Mouse (Mus musculus): Measurements from ENCODE around the gene Ptk6. TPM values are rescaled to one million over a fixed set of nuclear protein-coding genes. Genes with fewer than 3 reads are reported as not detected.

Ptk6 gene
- polyA plus RNA-seq, 1 experiment from 2014 or later, result not detected

- Histone ChIP-seq H3K4me1 (replicated peaks; ENCODE audit: insufficient read depth, low read length) (0 out of 2 replicates have a peak, but pooled peaks cover 5% of the 10 kb centered on the region), H3K27ac (no peak overlapping the region), H3K27me3 (ENCODE audit: insufficient read depth, low read length) (0 out of 2 replicates have a peak, but pooled peaks cover 15% of the 10 kb centered on the region), H3K4me3 (replicated peaks; ENCODE audit: low read depth, low read length) (peak overlapping the region; percentile 39), H3K4me2 (ENCODE audit: low read length) (peak overlapping the region; percentile 88), H3K9me3 (replicated peaks; ENCODE audit: low read length) (no peaks in the 10 kb centered on the region), H3K9ac (ENCODE audit: low read depth, low read length) (no peak overlapping the region), H3K36me3 (ENCODE audit: insufficient read depth, low read length) (no peaks in the 10 kb centered on the region)
- TF ChIP-seq CTCF (IDR thresholded peaks at IDR 0.05; ENCODE audit: low read depth), result no peak
- WGBS, result 11% methylated on average over 31 of the region's 31 CpGs
- no peak for ATAC-seq (replicated peaks; ENCODE audit: low FRiP score, low read depth)
- no peak for DNase-seq (ENCODE audit: low spot score)
These were observed 54.2 kb downstream of the Ptk6 start for GRCm38 (mm10) chr2:181148318-181148955.

DNA sequence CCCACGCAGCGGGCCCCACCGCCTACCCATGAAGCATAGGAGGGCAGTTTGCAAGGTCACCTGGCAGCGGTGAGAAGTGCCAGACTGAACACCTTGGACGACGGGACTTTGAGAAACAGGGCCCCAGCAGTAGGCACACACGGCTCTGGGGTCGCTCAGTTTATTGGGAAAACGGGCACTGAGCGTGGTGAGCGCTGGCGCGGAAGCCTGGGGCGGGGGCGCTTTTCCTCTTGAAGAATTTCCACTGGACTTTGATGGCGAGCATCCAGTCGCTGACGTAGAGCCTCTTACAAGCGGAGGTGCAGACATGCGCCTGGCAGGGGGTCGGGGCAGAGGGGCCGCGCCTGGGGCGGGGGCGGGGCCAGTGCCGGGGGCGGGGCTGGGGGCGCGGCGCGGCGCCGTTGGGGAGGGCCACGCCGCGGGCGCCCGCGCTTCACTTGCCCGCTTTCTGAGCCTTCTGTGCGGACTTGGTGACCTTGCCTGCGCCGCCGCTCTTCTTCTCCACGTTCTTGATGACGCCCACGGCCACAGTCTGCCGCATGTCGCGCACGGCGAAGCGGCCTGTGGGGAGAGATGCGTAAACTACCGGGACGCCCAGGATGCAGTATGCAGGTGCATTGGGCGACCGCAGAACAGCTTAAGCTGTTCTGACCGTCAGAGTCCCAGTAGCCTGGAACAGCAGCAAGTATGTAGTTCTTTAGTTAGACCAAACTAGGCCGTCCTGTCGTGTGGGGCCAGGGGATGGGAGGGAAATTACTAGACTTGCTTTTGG is 54.9 kb downstream of the Ptk6 start:
- Histone ChIP-seq H3K4me3 (replicated peaks; ENCODE audit: low read depth, low read length) (peak overlapping the region; percentile 39), H3K9ac (ENCODE audit: low read depth, low read length) (0 out of 2 replicates have a peak overlapping the region, but pooled peaks have one; percentile 13), H3K4me2 (ENCODE audit: low read length) (peak overlapping the region; percentile 88), H3K36me3 (ENCODE audit: insufficient read depth, low read length) (no peaks in the 10 kb centered on the region), H3K27ac (no peak overlapping the region), H3K27me3 (ENCODE audit: insufficient read depth, low read length) (0 out of 2 replicates have a peak, but pooled peaks cover 15% of the 10 kb centered on the region), H3K4me1 (replicated peaks; ENCODE audit: insufficient read depth, low read length) (0 out of 2 replicates have a peak, but pooled peaks cover 5% of the 10 kb centered on the region), H3K9me3 (replicated peaks; ENCODE audit: low read length) (no peaks in the 10 kb centered on the region)
- DNase-seq (ENCODE audit: low spot score) (peak; percentile 31), ATAC-seq (replicated peaks; ENCODE audit: low FRiP score, low read depth) (no peak)
- WGBS, result under 1% methylated on average over 43 of the region's 61 CpGs
- no peak for TF ChIP-seq CTCF (IDR thresholded peaks at IDR 0.05; ENCODE audit: low read depth)

DNA sequence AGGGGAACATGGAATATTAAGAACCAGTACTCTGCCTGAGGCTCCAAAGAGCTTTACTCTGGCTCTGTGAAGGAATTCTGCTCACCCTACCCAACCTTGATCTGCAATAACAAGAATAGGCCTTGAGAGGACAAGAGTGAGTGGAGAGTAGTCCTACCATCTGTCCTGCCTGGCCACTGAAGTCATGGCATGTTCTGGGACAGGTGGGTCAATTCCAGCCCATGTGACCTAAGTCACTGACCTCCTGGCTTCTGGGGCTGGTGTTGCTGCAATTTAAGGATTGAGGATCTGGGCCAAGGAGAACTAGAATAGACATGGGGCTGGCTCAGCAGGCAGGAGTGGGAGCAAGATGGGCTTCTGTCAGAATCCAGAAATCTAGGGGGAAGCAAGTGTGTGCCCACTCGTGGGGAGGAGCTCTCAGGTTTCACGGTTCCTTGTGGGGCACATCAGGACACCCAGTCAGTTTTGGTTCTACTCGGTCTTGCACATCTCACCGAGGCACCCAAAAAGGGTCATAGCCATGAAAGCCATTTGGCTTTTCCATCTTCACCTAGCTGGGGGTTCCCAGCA is 55.5 kb downstream of the Ptk6 start:
- peak overlapping the region; percentile 88 for H3K4me2 ChIP-seq (ENCODE audit: low read length)
- H3K9ac ChIP-seq (ENCODE audit: low read depth, low read length), result no peak overlapping the region
- no peak overlapping the region for H3K27ac ChIP-seq
- DNase-seq (ENCODE audit: low spot score), result no peak
- ATAC-seq (replicated peaks; ENCODE audit: low FRiP score, low read depth), result no peak
- 46% methylated on average over 4 of the region's 4 CpGs for WGBS
- no peak overlapping the region for H3K4me3 ChIP-seq (replicated peaks; ENCODE audit: low read depth, low read length)
- TF ChIP-seq CTCF (IDR thresholded peaks at IDR 0.05; ENCODE audit: low read depth), result no peak
- no peaks in the 10 kb centered on the region for H3K36me3 ChIP-seq (ENCODE audit: insufficient read depth, low read length)
- 0 out of 2 replicates have a peak, but pooled peaks cover 15% of the 10 kb centered on the region for H3K27me3 ChIP-seq (ENCODE audit: insufficient read depth, low read length)
- H3K9me3 ChIP-seq (replicated peaks; ENCODE audit: low read length), result no peaks in the 10 kb centered on the region
- H3K4me1 ChIP-seq (replicated peaks; ENCODE audit: insufficient read depth, low read length), result 0 out of 2 replicates have a peak, but pooled peaks cover 5% of the 10 kb centered on the region

DNA sequence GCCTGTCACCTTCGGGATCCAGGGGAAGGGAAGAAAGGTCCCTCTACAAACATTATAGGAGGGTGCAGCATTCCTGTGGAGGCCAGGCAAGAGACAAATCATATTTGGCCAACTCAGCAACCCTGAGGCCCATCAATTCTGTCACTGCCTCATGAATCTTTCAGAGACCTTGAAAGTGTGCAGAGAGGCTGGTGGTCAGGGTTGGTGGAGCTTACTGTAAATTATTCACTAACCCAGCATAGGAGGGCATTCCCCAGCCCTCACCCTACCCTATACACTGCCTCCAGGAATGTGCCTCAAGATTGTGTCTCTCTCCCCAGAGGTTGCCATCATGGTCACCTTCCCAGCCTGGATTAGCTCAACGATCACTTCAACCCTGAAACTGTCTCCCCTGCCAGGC is 57.9 kb downstream of the Ptk6 start:
- 0 out of 2 replicates have a peak, but pooled peaks cover 5% of the 10 kb centered on the region for H3K4me1 ChIP-seq (replicated peaks; ENCODE audit: insufficient read depth, low read length)
- no peak overlapping the region for H3K9ac ChIP-seq (ENCODE audit: low read depth, low read length)
- DNase-seq (ENCODE audit: low spot score) (no peak), ATAC-seq (replicated peaks; ENCODE audit: low FRiP score, low read depth) (peak; percentile 72)
- H3K4me3 ChIP-seq (replicated peaks; ENCODE audit: low read depth, low read length), result no peak overlapping the region
- no peak overlapping the region for H3K4me2 ChIP-seq (ENCODE audit: low read length)
- H3K36me3 ChIP-seq (ENCODE audit: insufficient read depth, low read length), result no peaks in the 10 kb centered on the region
- H3K27ac ChIP-seq, result no peak overlapping the region
- 64% methylated on average over 2 of the region's 2 CpGs for WGBS
- 0 out of 2 replicates have a peak, but pooled peaks cover 14% of the 10 kb centered on the region for H3K27me3 ChIP-seq (ENCODE audit: insufficient read depth, low read length)
- H3K9me3 ChIP-seq (replicated peaks; ENCODE audit: low read length), result no peaks in the 10 kb centered on the region
- TF ChIP-seq CTCF (IDR thresholded peaks at IDR 0.05; ENCODE audit: low read depth), result no peak

Other genes with a start within 250 kb of the Ptk6 start
- 24.1 and 26.6 TPM in 2 replicates for gene Nkain4, start 248.1 kb downstream of the Ptk6 start, polyA plus RNA-seq (2015; fragmentation: Nextera tagmentation; extraction: Ambion mirVana)
- 55.7 and 65.9 TPM in 2 replicates for gene Arfgap1, start 235.6 kb downstream of the Ptk6 start, polyA plus RNA-seq (2015; fragmentation: Nextera tagmentation; extraction: Ambion mirVana)
- 0.34 and 0.41 TPM in 2 replicates for gene Col20a1, start 216.3 kb downstream of the Ptk6 start, polyA plus RNA-seq (2015; fragmentation: Nextera tagmentation; extraction: Ambion mirVana)
- gene Chrna4, start 159.2 kb downstream of the Ptk6 start, polyA plus RNA-seq (2015; fragmentation: Nextera tagmentation; extraction: Ambion mirVana), result 2.6 and 3.5 TPM in 2 replicates
- gene Kcnq2, start 67.5 kb downstream of the Ptk6 start, polyA plus RNA-seq (2015; fragmentation: Nextera tagmentation; extraction: Ambion mirVana), result 0.17 TPM in 1 of 2 replicates, not detected in the other
- 0.05 TPM in 1 of 2 replicates, not detected in the other for gene Eef1a2, start 45.8 kb downstream of the Ptk6 start, polyA plus RNA-seq (2015; fragmentation: Nextera tagmentation; extraction: Ambion mirVana)
- 262 and 278 TPM in 2 replicates for gene Ppdpf, start 15.5 kb downstream of the Ptk6 start, polyA plus RNA-seq (2015; fragmentation: Nextera tagmentation; extraction: Ambion mirVana)
- gene Srms, start 10.4 kb upstream of the Ptk6 start, polyA plus RNA-seq (2015; fragmentation: Nextera tagmentation; extraction: Ambion mirVana), result 0.14 and 0.26 TPM in 2 replicates
- 0.27 and 0.55 TPM in 2 replicates for gene Fndc11, start 17.2 kb upstream of the Ptk6 start, polyA plus RNA-seq (2015; fragmentation: Nextera tagmentation; extraction: Ambion mirVana)
- 1.4 and 1.5 TPM in 2 replicates for gene Helz2, start 39.2 kb upstream of the Ptk6 start, polyA plus RNA-seq (2015; fragmentation: Nextera tagmentation; extraction: Ambion mirVana)
- gene Gmeb2, start 85.2 kb upstream of the Ptk6 start, polyA plus RNA-seq (2015; fragmentation: Nextera tagmentation; extraction: Ambion mirVana), result 8.1 and 9.8 TPM in 2 replicates
- 0.24 and 0.66 TPM in 2 replicates for gene Stmn3, start 111.7 kb upstream of the Ptk6 start, polyA plus RNA-seq (2015; fragmentation: Nextera tagmentation; extraction: Ambion mirVana)
- 16.8 and 24.2 TPM in 2 replicates for gene Rtel1, start 117.0 kb upstream of the Ptk6 start, polyA plus RNA-seq (2015; fragmentation: Nextera tagmentation; extraction: Ambion mirVana)
- 32.2 and 33.1 TPM in 2 replicates for gene Zgpat, start 162.1 kb upstream of the Ptk6 start, polyA plus RNA-seq (2015; fragmentation: Nextera tagmentation; extraction: Ambion mirVana)
- 47.5 and 48.7 TPM in 2 replicates for gene Arfrp1, start 162.6 kb upstream of the Ptk6 start, polyA plus RNA-seq (2015; fragmentation: Nextera tagmentation; extraction: Ambion mirVana)
- 14.7 TPM in 2 replicates for gene Lime1, start 177.3 kb upstream of the Ptk6 start, polyA plus RNA-seq (2015; fragmentation: Nextera tagmentation; extraction: Ambion mirVana)

All from kidney, postnatal 0 days (tissue).